Mouse (Mus musculus): ENCODE data around the gene Ubqln4. TPM values are rescaled to one million over a fixed set of nuclear protein-coding genes. Genes with fewer than 3 reads are reported as not detected.

Ubqln4 gene
- polyA plus RNA-seq, 1 experiment from 2014 or later = 47.6 TPM

- Histone ChIP-seq H3K27me3 (no peaks in the 10 kb centered on the region), H3K4me3 (replicated peaks) (no peak overlapping the region), H3K9me3 (replicated peaks) (no peaks in the 10 kb centered on the region), H3K27ac (replicated peaks) (peak overlapping the region; percentile 94), H3K4me1 (peaks cover 79% of the 10 kb centered on the region), H3K4me2 (replicated peaks) (peak overlapping the region; percentile 42; the same call in 1 of the 2 replicates), H3K9ac (no peak overlapping the region), H3K36me3 (no peaks in the 10 kb centered on the region)
- no peak for ATAC-seq (ENCODE audit: insufficient number of reproducible peaks, low FRiP score, low TSS enrichment, low read depth)
- WGBS = 46% methylated on average over 7 of the region's 7 CpGs
Measured at GRCm38 (mm10) chr3:88513546-88514115, 39.9 kb upstream of the Ubqln4 start.

- H3K9ac ChIP-seq = no peak overlapping the region
- no peaks in the 10 kb centered on the region for H3K36me3 ChIP-seq
- no peak for ATAC-seq (ENCODE audit: insufficient number of reproducible peaks, low FRiP score, low TSS enrichment, low read depth)
- H3K4me2 ChIP-seq (replicated peaks) = no peak overlapping the region
- H3K4me3 ChIP-seq (replicated peaks) = no peak overlapping the region
- H3K4me1 ChIP-seq = peaks cover 75% of the 10 kb centered on the region
- H3K27me3 ChIP-seq = no peaks in the 10 kb centered on the region
- H3K9me3 ChIP-seq (replicated peaks) = no peaks in the 10 kb centered on the region
- H3K27ac ChIP-seq (replicated peaks) = peak overlapping the region; percentile 94
- WGBS = 62% methylated on average over 10 of the region's 10 CpGs
Measured at GRCm38 (mm10) chr3:88514231-88515094, 39.1 kb upstream of the Ubqln4 start.

GRCm38 (mm10) chr3:88515095-88515386 is 38.5 kb upstream of the Ubqln4 start:
- 94% methylated on average over 2 of the region's 2 CpGs for WGBS
- ATAC-seq (ENCODE audit: insufficient number of reproducible peaks, low FRiP score, low TSS enrichment, low read depth) = no peak
- H3K4me1 ChIP-seq = peaks cover 69% of the 10 kb centered on the region
- H3K36me3 ChIP-seq = no peaks in the 10 kb centered on the region
- H3K9me3 ChIP-seq (replicated peaks) = no peaks in the 10 kb centered on the region
- H3K9ac ChIP-seq = no peak overlapping the region
- H3K27ac ChIP-seq (replicated peaks) = peak overlapping the region; percentile 66
- no peak overlapping the region for H3K4me3 ChIP-seq (replicated peaks)
- no peak overlapping the region for H3K4me2 ChIP-seq (replicated peaks)
- H3K27me3 ChIP-seq = no peaks in the 10 kb centered on the region

GRCm38 (mm10) chr3:88516407-88516806 is 37.2 kb upstream of the Ubqln4 start:
- Histone ChIP-seq H3K36me3 (no peaks in the 10 kb centered on the region), H3K27me3 (no peaks in the 10 kb centered on the region), H3K4me1 (peaks cover 61% of the 10 kb centered on the region), H3K27ac (replicated peaks) (peak overlapping the region; percentile 71; the same call in 1 of the 2 replicates), H3K9ac (no peak overlapping the region), H3K4me2 (replicated peaks) (no peak overlapping the region), H3K9me3 (replicated peaks) (no peaks in the 10 kb centered on the region), H3K4me3 (replicated peaks) (no peak overlapping the region)
- ATAC-seq (ENCODE audit: insufficient number of reproducible peaks, low FRiP score, low TSS enrichment, low read depth) = no peak
- 70% methylated on average over 2 of the region's 2 CpGs for WGBS

- Histone ChIP-seq H3K36me3 (peaks cover 8% of the 10 kb centered on the region; the same call in 1 of the 2 replicates), H3K27me3 (no peaks in the 10 kb centered on the region), H3K4me1 (peaks cover 50% of the 10 kb centered on the region), H3K4me2 (replicated peaks) (no peak overlapping the region), H3K9me3 (replicated peaks) (no peaks in the 10 kb centered on the region), H3K4me3 (replicated peaks) (no peak overlapping the region), H3K27ac (replicated peaks) (no peak overlapping the region), H3K9ac (no peak overlapping the region)
- 78% methylated on average over 4 of the region's 4 CpGs for WGBS
- no peak for ATAC-seq (ENCODE audit: insufficient number of reproducible peaks, low FRiP score, low TSS enrichment, low read depth)
Measured at GRCm38 (mm10) chr3:88518411-88518810, 35.1 kb upstream of the Ubqln4 start.

GRCm38 (mm10) chr3:88520078-88520477 is 33.5 kb upstream of the Ubqln4 start:
- no peak overlapping the region for H3K27ac ChIP-seq (replicated peaks)
- peaks cover 33% of the 10 kb centered on the region for H3K4me1 ChIP-seq
- no peak overlapping the region for H3K9ac ChIP-seq
- no peak for ATAC-seq (ENCODE audit: insufficient number of reproducible peaks, low FRiP score, low TSS enrichment, low read depth)
- no peaks in the 10 kb centered on the region for H3K27me3 ChIP-seq
- 82% methylated on average over 2 of the region's 2 CpGs for WGBS
- H3K4me2 ChIP-seq (replicated peaks) = no peak overlapping the region
- H3K4me3 ChIP-seq (replicated peaks) = no peak overlapping the region
- H3K9me3 ChIP-seq (replicated peaks) = no peaks in the 10 kb centered on the region
- H3K36me3 ChIP-seq = peaks cover 16% of the 10 kb centered on the region

- no peak for ATAC-seq (ENCODE audit: insufficient number of reproducible peaks, low FRiP score, low TSS enrichment, low read depth)
- 87% methylated on average over 6 of the region's 6 CpGs for WGBS
Measured at GRCm38 (mm10) chr3:88521156-88521555, 32.4 kb upstream of the Ubqln4 start.

GRCm38 (mm10) chr3:88521803-88522331 is 31.7 kb upstream of the Ubqln4 start:
- H3K4me3 ChIP-seq (replicated peaks) = no peak overlapping the region
- peaks cover 18% of the 10 kb centered on the region for H3K36me3 ChIP-seq
- H3K9ac ChIP-seq = no peak overlapping the region
- 30% methylated on average over 9 of the region's 9 CpGs for WGBS
- ATAC-seq (ENCODE audit: insufficient number of reproducible peaks, low FRiP score, low TSS enrichment, low read depth) = peak; percentile 73
- peaks cover 26% of the 10 kb centered on the region for H3K4me1 ChIP-seq
- peak overlapping the region; percentile 65 for H3K27ac ChIP-seq (replicated peaks)
- H3K9me3 ChIP-seq (replicated peaks) = no peaks in the 10 kb centered on the region
- H3K4me2 ChIP-seq (replicated peaks) = 0 out of 2 replicates have a peak overlapping the region, but pooled peaks have one; percentile 3
- H3K27me3 ChIP-seq = no peaks in the 10 kb centered on the region

More at GRCm38 (mm10) chr3:88521156-88521555, 32.4 kb upstream of the Ubqln4 start:
- no peaks in the 10 kb centered on the region for H3K27me3 ChIP-seq
- no peak overlapping the region for H3K4me3 ChIP-seq (replicated peaks)
- 0 out of 2 replicates have a peak overlapping the region, but pooled peaks have one; percentile 18 for H3K27ac ChIP-seq (replicated peaks)
- H3K4me2 ChIP-seq (replicated peaks) = no peak overlapping the region
- H3K4me1 ChIP-seq = peaks cover 33% of the 10 kb centered on the region
- H3K36me3 ChIP-seq = peaks cover 18% of the 10 kb centered on the region
- H3K9ac ChIP-seq = no peak overlapping the region
- no peaks in the 10 kb centered on the region for H3K9me3 ChIP-seq (replicated peaks)

GRCm38 (mm10) chr3:88523027-88523426 is 30.5 kb upstream of the Ubqln4 start:
- 84% methylated on average over 8 of the region's 8 CpGs for WGBS
- H3K9me3 ChIP-seq (replicated peaks) = no peaks in the 10 kb centered on the region
- H3K4me1 ChIP-seq = peaks cover 32% of the 10 kb centered on the region
- no peak overlapping the region for H3K9ac ChIP-seq
- no peaks in the 10 kb centered on the region for H3K27me3 ChIP-seq
- ATAC-seq (ENCODE audit: insufficient number of reproducible peaks, low FRiP score, low TSS enrichment, low read depth) = no peak
- no peak overlapping the region for H3K27ac ChIP-seq (replicated peaks)
- no peak overlapping the region for H3K4me2 ChIP-seq (replicated peaks)
- H3K4me3 ChIP-seq (replicated peaks) = no peak overlapping the region
- H3K36me3 ChIP-seq = peaks cover 18% of the 10 kb centered on the region

- Histone ChIP-seq H3K27ac (replicated peaks) (peak overlapping the region; percentile 18; the same call in 1 of the 2 replicates), H3K4me2 (replicated peaks) (no peak overlapping the region), H3K9me3 (replicated peaks) (no peaks in the 10 kb centered on the region), H3K9ac (no peak overlapping the region), H3K36me3 (peaks cover 18% of the 10 kb centered on the region), H3K4me1 (peaks cover 51% of the 10 kb centered on the region), H3K4me3 (replicated peaks) (no peak overlapping the region), H3K27me3 (no peaks in the 10 kb centered on the region)
- 80% methylated on average over 5 of the region's 5 CpGs for WGBS
- no peak for ATAC-seq (ENCODE audit: insufficient number of reproducible peaks, low FRiP score, low TSS enrichment, low read depth)
Measured at GRCm38 (mm10) chr3:88525021-88525420, 28.5 kb upstream of the Ubqln4 start.

Data from embryonic facial prominence, embryonic 15.5 days (tissue).